Mouse (Mus musculus): ENCODE results near the gene Acnat2. TPM values are rescaled to one million over a fixed set of nuclear protein-coding genes. Genes with fewer than 3 reads are reported as not detected.
"Not testable (repeated sequence)": the region's sequence is repeated elsewhere in the genome, so short reads cannot be mapped to it uniquely, and the experiment has no call there.

Gene Acnat2
- polyA plus RNA-seq (2012; rRNA removed) = not detected in 2 replicates

DNA sequence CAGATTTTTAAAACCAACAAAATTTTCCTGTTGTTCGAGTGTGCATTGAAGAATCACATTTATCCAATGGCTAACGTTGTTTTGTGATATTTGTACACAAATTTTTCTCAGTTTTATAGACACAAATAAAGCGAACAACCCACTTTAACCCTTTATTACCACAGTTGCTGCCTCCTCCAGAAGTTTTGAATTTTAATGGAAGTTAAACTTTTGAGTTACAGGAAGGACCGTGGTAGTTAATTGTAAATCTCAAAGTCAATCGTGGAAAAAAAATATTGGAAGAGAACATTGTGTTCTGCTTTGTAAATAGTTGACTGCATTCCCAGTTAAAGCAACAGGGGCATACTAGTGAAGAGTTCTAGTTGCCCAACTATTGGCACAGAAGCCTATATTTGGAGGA, at the start of gene Acnat2:
Gene Acnat2, minus strand, starts transcription at position 195 of the 400 bp plus-strand sequence.
- not testable (repeated sequence) for H3K4me1 ChIP-seq (ENCODE audit: control insufficient read depth, insufficient read depth, low read length); DNase-seq; H3K4me3 ChIP-seq (replicated peaks; ENCODE audit: extremely low read depth, low read depth, low read length)
- WGBS = 70% methylated on average over 5 of the region's 5 CpGs

DNA sequence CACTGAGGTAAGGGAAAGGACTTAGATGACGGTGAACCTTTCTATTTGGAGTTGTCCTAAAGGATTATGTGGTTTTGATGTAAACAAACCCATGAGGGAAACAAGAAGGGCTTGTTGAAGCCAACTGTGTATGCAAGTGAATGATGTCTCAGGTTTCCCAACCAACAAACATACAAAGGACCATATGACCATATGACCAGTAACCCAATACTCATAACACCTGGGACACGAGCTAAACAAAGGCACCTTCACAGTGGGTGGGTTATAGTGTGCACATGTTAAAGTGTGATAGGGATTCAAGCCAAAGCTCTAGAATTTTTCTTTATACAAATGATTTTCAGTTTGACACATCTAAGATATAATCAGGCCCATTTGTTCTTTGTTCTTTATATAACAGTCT, 48.2 kb upstream of the Acnat2 start:
- WGBS = 65% methylated on average over 2 of the region's 2 CpGs
- Histone ChIP-seq H3K4me1 (ENCODE audit: control insufficient read depth, insufficient read depth, low read length) (no peaks in the 10 kb centered on the region), H3K4me3 (replicated peaks; ENCODE audit: extremely low read depth, low read depth, low read length) (no peak overlapping the region)
- DNase-seq = no peak
- TF ChIP-seq POLR2A (IDR thresholded peaks at IDR 0.05; ENCODE audit: borderline replicate concordance, extremely low read depth, low read depth, low read length) = no peak
- no peak for TF ChIP-seq CTCF (IDR thresholded peaks at IDR 0.05; ENCODE audit: insufficient read depth, low read length)

DNA sequence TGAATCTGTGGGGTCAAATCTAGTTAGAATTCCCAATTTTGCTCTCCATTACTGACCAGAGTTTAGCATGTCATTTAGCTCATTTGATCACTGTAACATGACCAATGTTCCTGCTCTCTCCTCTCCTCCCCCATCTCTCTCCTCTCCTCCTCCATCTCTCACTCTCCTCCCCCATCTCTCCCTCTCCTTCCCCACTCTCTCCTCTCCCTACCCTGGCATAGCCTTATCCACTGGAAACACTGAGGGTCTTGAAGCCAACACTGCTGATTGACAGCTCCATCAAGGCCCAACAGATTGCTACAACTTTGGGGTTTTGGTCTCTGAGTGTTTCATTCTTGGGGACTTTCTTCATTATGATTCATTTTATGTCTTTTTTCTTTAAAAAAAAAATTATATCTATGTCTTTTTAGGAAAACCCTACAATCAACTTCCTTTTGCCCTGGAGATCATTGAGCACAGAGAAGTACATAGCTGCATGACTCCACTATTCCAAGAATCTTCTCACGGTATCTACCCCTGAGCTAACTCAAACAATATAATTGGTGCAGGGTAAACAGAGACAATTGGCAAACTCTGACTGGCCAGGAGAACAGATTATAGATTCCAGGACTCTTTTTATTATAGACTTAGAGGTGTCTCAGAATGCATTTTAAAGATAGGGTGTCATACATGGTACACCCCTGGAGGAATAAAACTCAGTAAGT, 44.0 kb upstream of the Acnat2 start:
- TF ChIP-seq CTCF (IDR thresholded peaks at IDR 0.05; ENCODE audit: insufficient read depth, low read length) = no peak
- TF ChIP-seq POLR2A (IDR thresholded peaks at IDR 0.05; ENCODE audit: borderline replicate concordance, extremely low read depth, low read depth, low read length) = no peak
- H3K4me1 ChIP-seq (ENCODE audit: control insufficient read depth, insufficient read depth, low read length) = no peaks in the 10 kb centered on the region
- no peak overlapping the region for H3K4me3 ChIP-seq (replicated peaks; ENCODE audit: extremely low read depth, low read depth, low read length)
- 42% methylated on average over 1 of the region's 1 CpGs for WGBS
- no peak for DNase-seq

DNA sequence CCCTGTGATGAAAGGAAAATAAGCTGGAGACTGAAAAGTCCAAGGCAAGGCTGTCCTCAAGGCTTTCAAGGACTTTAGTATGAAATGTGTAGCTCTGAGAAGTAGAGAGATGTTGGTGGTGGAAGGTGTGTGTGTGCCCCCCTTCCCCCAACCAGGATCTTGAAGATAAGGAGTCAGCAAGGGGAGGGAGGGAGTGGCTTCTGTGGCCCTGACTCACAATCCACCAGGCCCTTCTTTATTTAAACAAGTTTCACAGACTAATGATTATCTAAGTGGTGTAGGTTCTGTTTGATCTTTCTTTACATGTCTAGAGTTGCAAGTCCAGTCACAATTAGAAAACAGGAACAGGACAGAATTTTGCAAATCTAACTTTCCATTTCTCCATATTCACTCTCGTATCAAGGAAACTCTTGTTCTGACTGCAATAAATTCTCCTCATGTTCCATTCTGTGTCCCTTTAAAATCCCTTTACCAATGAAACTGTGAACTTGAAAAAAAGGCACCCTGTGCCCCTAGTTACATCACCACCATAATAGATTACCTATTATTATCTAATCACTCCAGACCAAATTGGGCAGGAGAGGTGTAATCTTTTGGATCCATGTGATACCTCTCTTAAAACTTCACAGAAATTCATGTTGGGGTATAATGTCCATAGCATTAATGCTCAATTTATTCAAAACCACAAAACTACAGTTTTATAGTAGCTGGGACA, 43.3 kb upstream of the Acnat2 start:
- not testable (repeated sequence) for H3K4me3 ChIP-seq (replicated peaks; ENCODE audit: extremely low read depth, low read depth, low read length); H3K4me1 ChIP-seq (ENCODE audit: control insufficient read depth, insufficient read depth, low read length); DNase-seq
- 62% methylated on average over 1 of the region's 1 CpGs for WGBS

DNA sequence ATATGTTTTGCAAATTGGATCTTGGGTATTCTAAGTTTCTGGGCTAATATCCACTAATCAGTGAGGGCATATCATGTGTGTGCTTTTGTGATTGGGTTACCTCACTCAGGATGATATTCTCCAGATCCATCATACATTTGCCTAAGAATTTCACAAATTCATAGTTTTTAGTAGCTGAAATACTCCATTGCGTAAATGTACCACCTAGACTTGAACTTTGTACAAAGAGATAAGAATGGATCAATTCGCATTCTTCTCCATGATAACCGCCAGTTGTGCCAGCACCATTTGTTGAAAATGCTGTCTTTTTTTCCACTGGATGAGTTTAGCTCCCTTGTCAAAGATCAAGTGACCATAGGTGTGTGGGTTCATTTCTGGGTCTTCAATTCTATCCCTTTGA, 29.0 kb upstream of the Acnat2 start:
- WGBS = 97% methylated on average over 3 of the region's 3 CpGs
- not testable (repeated sequence) for H3K4me1 ChIP-seq (ENCODE audit: control insufficient read depth, insufficient read depth, low read length); DNase-seq; H3K4me3 ChIP-seq (replicated peaks; ENCODE audit: extremely low read depth, low read depth, low read length)

DNA sequence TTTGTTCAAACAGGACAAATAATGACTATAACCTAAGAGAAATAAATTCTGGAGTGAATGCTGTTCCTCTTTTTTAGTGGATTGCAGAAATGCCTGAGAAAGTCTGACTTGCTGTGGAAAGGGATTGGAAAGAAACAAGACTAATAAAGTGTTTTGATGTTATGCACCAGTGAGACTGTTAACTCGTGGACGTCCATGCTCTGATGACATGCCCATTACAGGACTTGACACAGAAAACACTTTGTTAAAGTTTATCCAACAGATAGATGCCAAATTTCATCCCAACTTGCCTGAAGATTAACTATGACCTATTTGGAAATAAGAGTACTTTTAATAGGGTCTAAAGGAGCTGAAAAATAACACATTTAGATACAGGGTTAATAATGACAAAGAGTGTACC, 2.2 kb upstream of the Acnat2 start:
- 55% methylated on average over 2 of the region's 2 CpGs for WGBS
- not testable (repeated sequence) for DNase-seq; H3K4me3 ChIP-seq (replicated peaks; ENCODE audit: extremely low read depth, low read depth, low read length); H3K4me1 ChIP-seq (ENCODE audit: control insufficient read depth, insufficient read depth, low read length)

DNA sequence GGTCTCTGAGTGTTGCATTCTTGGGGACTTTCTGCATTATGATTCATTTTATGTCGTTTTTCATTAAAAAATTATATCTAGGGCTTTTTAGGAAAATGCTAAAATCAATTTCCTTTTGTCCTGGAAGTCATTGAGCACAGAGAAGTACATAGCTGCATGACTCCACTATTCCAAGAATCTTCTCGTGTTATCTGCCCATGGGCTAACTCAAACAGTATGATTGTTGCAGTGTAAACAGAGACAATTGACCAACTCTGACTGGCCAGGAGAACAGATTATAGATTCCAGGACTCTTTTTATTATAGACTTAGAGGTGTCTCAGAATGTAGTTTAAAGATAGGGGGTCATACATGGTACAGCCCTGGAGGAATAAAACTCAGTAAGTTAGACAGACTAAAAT, 21.1 kb downstream of the Acnat2 start:
- 27% methylated on average over 2 of the region's 2 CpGs for WGBS
- Histone ChIP-seq H3K4me3 (replicated peaks; ENCODE audit: extremely low read depth, low read depth, low read length) (no peak overlapping the region), H3K4me1 (ENCODE audit: control insufficient read depth, insufficient read depth, low read length) (no peaks in the 10 kb centered on the region)
- no peak for DNase-seq
- no peak for TF ChIP-seq CTCF (IDR thresholded peaks at IDR 0.05; ENCODE audit: insufficient read depth, low read length)
- no peak for TF ChIP-seq POLR2A (IDR thresholded peaks at IDR 0.05; ENCODE audit: borderline replicate concordance, extremely low read depth, low read depth, low read length)

DNA sequence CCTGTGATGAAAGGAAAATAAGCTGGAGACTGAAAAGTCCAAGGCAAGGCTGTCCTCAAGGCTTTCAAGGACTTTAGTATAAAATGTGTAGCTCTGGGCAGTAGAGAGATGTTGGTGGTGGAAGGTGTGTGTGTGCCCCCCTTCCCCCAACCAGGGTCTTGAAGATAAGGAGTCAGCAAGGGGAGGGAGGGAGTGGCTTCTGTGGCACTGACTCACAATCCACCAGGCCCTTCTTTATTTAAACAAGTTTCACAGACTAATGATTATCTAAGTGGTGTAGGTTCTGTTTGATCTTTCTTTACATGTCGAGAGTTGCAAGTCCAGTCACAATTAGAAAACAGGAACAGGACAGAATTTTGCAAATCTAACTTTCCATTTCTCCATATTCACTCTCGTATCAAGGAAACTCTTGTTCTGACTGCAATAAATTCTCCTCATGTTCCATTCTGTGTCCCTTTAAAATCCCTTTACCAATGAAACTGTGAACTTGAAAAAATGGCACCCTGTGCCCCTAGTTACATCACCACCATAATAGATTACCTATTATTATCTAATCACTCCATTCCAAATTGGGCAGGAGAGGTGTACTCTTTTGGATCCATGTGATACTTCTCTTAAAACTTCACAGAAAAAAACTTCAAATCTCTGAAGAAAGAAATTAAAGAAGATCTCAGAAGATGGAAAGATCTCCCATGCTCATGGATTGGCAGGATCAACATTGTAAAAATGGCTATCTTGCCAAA, 24.2 kb downstream of the Acnat2 start:
- DNase-seq; H3K4me3 ChIP-seq (replicated peaks; ENCODE audit: extremely low read depth, low read depth, low read length); H3K4me1 ChIP-seq (ENCODE audit: control insufficient read depth, insufficient read depth, low read length): not testable (repeated sequence)
- WGBS = 36% methylated on average over 2 of the region's 2 CpGs

DNA sequence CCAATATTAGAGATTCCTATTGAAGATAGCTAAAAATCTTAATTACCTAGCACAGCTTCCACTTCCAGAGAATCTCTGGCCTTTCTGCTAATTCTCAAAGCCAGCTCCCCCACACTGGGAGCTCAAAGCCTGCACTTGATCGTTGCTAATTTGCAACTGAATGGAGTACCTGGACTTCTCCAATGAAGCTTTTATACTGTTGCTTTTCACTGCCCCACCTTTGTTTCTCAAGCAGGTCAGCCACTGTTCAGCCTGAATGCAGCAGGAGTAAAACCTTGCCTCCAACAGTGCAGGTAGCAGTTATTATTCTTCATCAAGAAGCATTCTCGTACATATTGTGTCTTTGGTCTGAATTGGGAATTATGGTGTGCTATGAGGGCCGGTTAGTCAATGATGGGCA, 39.9 kb downstream of the Acnat2 start:
- WGBS = 81% methylated on average over 3 of the region's 3 CpGs
- not testable (repeated sequence) for DNase-seq; H3K4me1 ChIP-seq (ENCODE audit: control insufficient read depth, insufficient read depth, low read length); H3K4me3 ChIP-seq (replicated peaks; ENCODE audit: extremely low read depth, low read depth, low read length)

DNA sequence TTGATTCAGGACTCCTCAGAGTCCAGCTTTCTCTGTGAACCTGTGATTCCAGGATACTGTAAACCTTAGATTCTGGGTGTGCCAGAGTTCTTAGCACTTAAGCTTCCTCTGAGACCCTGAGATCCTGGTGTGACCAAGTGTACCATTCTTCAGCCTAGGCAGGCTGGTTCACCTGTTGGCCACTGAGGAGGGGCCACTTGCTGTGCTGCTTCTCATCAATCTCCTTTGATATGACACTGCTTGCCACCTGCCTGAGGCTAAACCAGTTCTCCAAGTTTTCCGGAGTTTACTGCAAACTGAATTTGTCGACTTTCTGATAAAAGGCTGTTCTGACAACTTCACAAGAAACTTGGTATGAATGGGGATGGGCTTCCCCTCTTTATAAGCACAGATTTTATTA, 50.9 kb downstream of the Acnat2 start:
- 42% methylated on average over 2 of the region's 2 CpGs for WGBS
- H3K4me3 ChIP-seq (replicated peaks; ENCODE audit: extremely low read depth, low read depth, low read length) = no peak overlapping the region
- no peak for TF ChIP-seq POLR2A (IDR thresholded peaks at IDR 0.05; ENCODE audit: borderline replicate concordance, extremely low read depth, low read depth, low read length)
- TF ChIP-seq CTCF (IDR thresholded peaks at IDR 0.05; ENCODE audit: insufficient read depth, low read length) = no peak
- DNase-seq = no peak
- H3K4me1 ChIP-seq (ENCODE audit: control insufficient read depth, insufficient read depth, low read length) = no peaks in the 10 kb centered on the region

Data from lung, adult 2 months (tissue).